ENCODE assay signal across 8 mouse cellular contexts in genomic region chr16:11370132-11370544, GRCm38 (mm10). TPM values are rescaled to one million over a fixed set of nuclear protein-coding genes. Genes with fewer than 3 reads are reported as not detected.
DNase-seq lines count a peak whose midpoint lies in the region; ATAC-seq and TF ChIP-seq lines count a peak whose summit lies in the region.

No protein-coding gene starts in this region.

- no peak for ATAC-seq in heart, postnatal 0 days (ENCODE audit: insufficient read depth, low read depth)
- ATAC-seq in kidney, postnatal 0 days (replicated peaks; ENCODE audit: low FRiP score, low read depth): no peak

- H3K9me3 ChIP-seq in heart, postnatal 0 days (replicated peaks; ENCODE audit: control insufficient read depth, low read length): no peaks in the 10 kb centered on the region
- H3K9me3 ChIP-seq in kidney, postnatal 0 days (replicated peaks; ENCODE audit: low read length): no peaks in the 10 kb centered on the region

- H3K4me3 ChIP-seq in heart, postnatal 0 days (ENCODE audit: low read depth, low read length): no peak overlapping the region
- H3K4me3 ChIP-seq in kidney, postnatal 0 days (replicated peaks; ENCODE audit: low read depth, low read length): no peak overlapping the region

- no peak for TF ChIP-seq CTCF in heart, postnatal 0 days (IDR thresholded peaks at IDR 0.05; ENCODE audit: low read depth)
- TF ChIP-seq CTCF in kidney, postnatal 0 days (IDR thresholded peaks at IDR 0.05; ENCODE audit: low read depth): no peak

- H3K4me1 ChIP-seq in heart, postnatal 0 days (ENCODE audit: control insufficient read depth, insufficient read depth): peaks cover 10% of the 10 kb centered on the region
- H3K4me1 ChIP-seq in kidney, postnatal 0 days (replicated peaks; ENCODE audit: insufficient read depth, low read length): peaks cover 18% of the 10 kb centered on the region; the same call in 1 of the 2 replicates

- no peaks in the 10 kb centered on the region for H3K27me3 ChIP-seq in heart, postnatal 0 days (ENCODE audit: control insufficient read depth, insufficient read depth, low read length)
- H3K27me3 ChIP-seq in kidney, postnatal 0 days (ENCODE audit: insufficient read depth, low read length): no peaks in the 10 kb centered on the region

- TF ChIP-seq EP300 in heart, postnatal 0 days (IDR thresholded peaks at IDR 0.05; ENCODE audit: low read depth): no peak

- 42% methylated on average over 7 of the region's 7 CpGs for WGBS in heart, postnatal 0 days
- WGBS in kidney, postnatal 0 days: 65% methylated on average over 7 of the region's 7 CpGs

- no peak overlapping the region for H3K27ac ChIP-seq in heart, postnatal 0 days (ENCODE audit: low read depth)
- H3K27ac ChIP-seq in kidney, postnatal 0 days: peak overlapping the region; percentile 27; the same call in 1 of the 2 replicates

- DNase-seq in heart, postnatal 0 days (ENCODE audit: low spot score): peak; percentile 22
- DNase-seq in heart, adult 8-10 months (ENCODE audit: low spot score): no peak
- peak; percentile 36 to 69 for DNase-seq in urinary bladder, postnatal 4 days (ENCODE audit: low spot score in 2 of 2)
- DNase-seq in urinary bladder, adult 2 months (ENCODE audit: low spot score): no peak
- DNase-seq in kidney, postnatal 0 days (ENCODE audit: low spot score): peak; percentile 62
- peak; percentile 28 for DNase-seq in retina, postnatal 7 days (ENCODE audit: low read depth, low spot score)
- no peak for DNase-seq in layer of hippocampus, postnatal 14 days (ENCODE audit: low spot score in 2 of 2)
- DNase-seq in gastrocnemius, postnatal 25 days: no peak

- H3K4me2 ChIP-seq in heart, postnatal 0 days (ENCODE audit: low read depth, low read length): no peak overlapping the region
- no peak overlapping the region for H3K4me2 ChIP-seq in kidney, postnatal 0 days (ENCODE audit: low read length)

- no peaks in the 10 kb centered on the region for H3K36me3 ChIP-seq in heart, postnatal 0 days (replicated peaks; ENCODE audit: control insufficient read depth, insufficient read depth, low read length)
- H3K36me3 ChIP-seq in kidney, postnatal 0 days (ENCODE audit: insufficient read depth, low read length): no peaks in the 10 kb centered on the region

- no peak overlapping the region for H3K9ac ChIP-seq in heart, postnatal 0 days (replicated peaks; ENCODE audit: low read depth, low read length)
- no peak overlapping the region for H3K9ac ChIP-seq in kidney, postnatal 0 days (ENCODE audit: low read depth, low read length)

RNA-seq across cellular contexts. Expression of gene Snx29, which starts 47.4 kb away (rescaled TPM):
- total RNA-seq in heart, postnatal 0 days (2014; rRNA removed; ENCODE audit: low replicate concordance): 3.9 and 10.9 TPM in 2 replicates
- 3.1 and 4.0 TPM in 2 replicates for polyA plus RNA-seq in heart, postnatal 0 days (2015; fragmentation: Nextera tagmentation; extraction: Ambion mirVana)
- total RNA-seq in heart, adult 8-10 months (2022): 10 to 100 TPM in 3 of 4 experiments, 1 to 10 TPM in 1; 9.4 to 12.3 (median 10.8) TPM
- 8.1 and 8.6 TPM in 2 replicates for polyA plus RNA-seq in urinary bladder, adult 2 months (2012; rRNA removed)
- polyA plus RNA-seq in kidney, postnatal 0 days (2015; fragmentation: Nextera tagmentation; extraction: Ambion mirVana): 6.9 and 10.8 TPM in 2 replicates
- 10 to 100 TPM; 26.9 to 33.6 TPM for total RNA-seq in layer of hippocampus, postnatal 14 days (2021)
- 10 to 100 TPM in 1 of 2 experiments, 1 to 10 TPM in 1; 9.2 to 11.9 TPM for total RNA-seq in gastrocnemius, postnatal 25 days (2021)

RNA-seq across cellular contexts. Expression of gene Tnfrsf17, which starts 56.5 kb away (rescaled TPM):
- not detected in 2 replicates for total RNA-seq in heart, postnatal 0 days (2014; rRNA removed; ENCODE audit: low replicate concordance)
- 0.15 TPM in 1 of 2 replicates, not detected in the other for polyA plus RNA-seq in heart, postnatal 0 days (2015; fragmentation: Nextera tagmentation; extraction: Ambion mirVana)
- total RNA-seq in heart, adult 8-10 months (2022): under 1 TPM in 2 of 4 experiments, not detected in 2; 0.53 to 0.78 TPM
- 0.96 and 1.9 TPM in 2 replicates for polyA plus RNA-seq in urinary bladder, adult 2 months (2012; rRNA removed)
- polyA plus RNA-seq in kidney, postnatal 0 days (2015; fragmentation: Nextera tagmentation; extraction: Ambion mirVana): not detected in 2 replicates
- total RNA-seq in layer of hippocampus, postnatal 14 days (2021): not detected
- total RNA-seq in gastrocnemius, postnatal 25 days (2021): not detected

Comparison
In these comparisons a context has a peak if more than half of its experiments do, and no peak if none do; other contexts are left out.
1. DNase-seq: peak in heart, postnatal 0 days (single experiment), urinary bladder, postnatal 4 days (2 of 2), kidney, postnatal 0 days (single experiment) and retina, postnatal 7 days (single experiment); none in heart, adult 8-10 months (single experiment), urinary bladder, adult 2 months (single experiment), layer of hippocampus, postnatal 14 days (0 of 2) and gastrocnemius, postnatal 25 days (single experiment).